Mouse (Mus musculus): ENCODE data around the gene Dock4.

The Dock4 gene

GRCm38 (mm10) chr12:40568971-40569968 lies 123.5 kb downstream of the Dock4 start:
- DNase-seq (ENCODE audit: low spot score) = no peak

- DNase-seq (ENCODE audit: low spot score) = no peak
Measured at GRCm38 (mm10) chr12:40570250-40570649, 124.5 kb downstream of the Dock4 start.

DNA sequence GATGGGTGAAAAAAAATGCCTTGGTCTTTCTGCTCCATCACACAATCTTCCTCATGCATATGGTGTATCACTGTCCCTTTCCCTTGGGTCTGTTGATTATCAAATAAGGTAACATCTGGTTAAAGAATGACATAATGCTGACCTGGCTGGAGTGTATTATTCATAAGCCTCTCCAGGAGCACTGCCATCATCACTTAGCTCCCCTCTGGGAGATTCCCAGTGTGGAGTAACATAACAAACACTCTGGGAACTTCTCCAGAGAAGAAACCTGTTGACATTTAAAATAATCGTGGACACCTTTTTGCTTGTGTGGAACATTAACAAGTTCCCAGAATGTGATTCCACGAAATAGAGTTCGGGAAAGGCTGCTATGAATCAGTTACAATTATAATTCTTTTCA lies 128.3 kb downstream of the Dock4 start:
- DNase-seq (ENCODE audit: low spot score) = no peak

- no peak for DNase-seq (ENCODE audit: low spot score)
Measured at GRCm38 (mm10) chr12:40576749-40577148, 131.0 kb downstream of the Dock4 start.

DNA sequence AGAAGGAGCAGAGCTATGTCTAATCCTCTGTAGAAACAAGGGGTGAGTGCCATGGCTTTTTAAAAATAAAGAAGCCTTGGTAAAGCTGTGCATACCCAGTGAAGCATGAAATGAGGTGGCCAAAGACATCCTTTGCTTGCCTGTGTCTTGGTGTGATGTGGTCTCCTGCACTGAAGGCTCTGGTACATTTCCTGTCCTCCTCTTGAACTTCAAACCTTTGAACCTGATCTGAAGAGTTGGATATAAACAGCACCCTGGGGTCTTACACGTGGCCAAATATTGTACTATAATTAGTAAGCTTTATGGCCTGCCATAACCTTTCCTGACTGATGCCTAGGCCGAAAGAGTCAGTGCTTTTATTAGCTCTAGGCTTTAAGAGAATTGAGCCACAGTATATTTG lies 134.6 kb downstream of the Dock4 start:
- DNase-seq (ENCODE audit: low spot score) = no peak

GRCm38 (mm10) chr12:40581037-40581436 lies 135.3 kb downstream of the Dock4 start:
- no peak for DNase-seq (ENCODE audit: low spot score)

GRCm38 (mm10) chr12:40582059-40582458 lies 136.3 kb downstream of the Dock4 start:
- DNase-seq (ENCODE audit: low spot score) = no peak

- no peak for DNase-seq (ENCODE audit: low spot score)
Measured at GRCm38 (mm10) chr12:40584526-40585289, 139.0 kb downstream of the Dock4 start.

DNA sequence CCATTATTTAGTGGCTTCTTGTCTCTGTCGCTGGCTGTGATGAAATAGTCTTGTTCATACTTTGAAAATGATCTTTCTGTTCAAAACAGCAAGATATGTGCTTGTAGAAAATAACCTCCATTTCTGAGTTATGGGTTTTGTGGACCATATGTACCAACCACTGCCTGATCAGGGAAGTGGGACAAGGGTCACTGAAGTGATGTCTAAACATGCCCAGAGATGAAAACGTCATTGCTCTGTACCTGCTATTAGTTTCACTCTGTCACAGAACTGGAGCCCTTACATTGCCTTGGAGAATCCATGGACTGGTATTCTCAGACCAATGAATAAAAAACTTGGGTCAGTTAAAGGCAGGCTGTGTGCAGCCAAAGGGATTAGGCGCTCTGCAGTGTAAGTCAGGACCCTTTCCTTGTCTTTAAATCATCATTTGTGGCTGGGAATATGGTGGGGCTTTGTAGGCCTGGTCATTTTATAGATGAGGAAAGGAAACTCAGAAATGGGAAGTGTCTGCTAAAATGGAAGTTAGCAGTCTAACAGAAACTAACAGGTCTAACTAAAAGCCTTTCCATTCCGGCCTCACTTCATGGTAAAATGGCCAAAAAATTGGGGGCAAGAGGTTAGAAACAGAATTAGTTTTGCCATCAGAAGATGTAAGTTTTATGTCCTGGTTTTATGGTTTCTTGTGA lies 139.8 kb downstream of the Dock4 start:
- DNase-seq (ENCODE audit: low spot score) = no peak

- no peak for DNase-seq (ENCODE audit: low spot score)
Measured at GRCm38 (mm10) chr12:40594161-40594560, 148.4 kb downstream of the Dock4 start.

DNA sequence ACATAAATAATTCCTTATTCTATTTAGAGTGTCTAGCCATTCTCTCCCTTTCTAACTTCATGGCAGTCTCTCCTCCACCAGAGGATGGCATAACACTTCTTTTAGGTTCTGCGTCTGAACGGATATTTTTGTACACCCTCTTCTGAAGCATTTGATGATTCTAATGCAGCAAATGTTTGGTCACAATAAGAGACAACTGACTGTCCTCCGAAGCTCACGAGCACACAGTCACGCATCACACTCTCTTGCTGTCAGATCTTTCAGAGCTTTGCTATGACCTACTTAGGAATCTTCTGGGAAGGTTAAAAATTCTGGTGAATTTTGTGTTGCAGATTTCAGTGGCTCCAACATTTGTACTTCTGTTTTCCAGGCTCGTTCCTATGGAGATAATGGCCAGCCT lies 149.7 kb downstream of the Dock4 start:
- DNase-seq (ENCODE audit: low spot score) = no peak

DNA sequence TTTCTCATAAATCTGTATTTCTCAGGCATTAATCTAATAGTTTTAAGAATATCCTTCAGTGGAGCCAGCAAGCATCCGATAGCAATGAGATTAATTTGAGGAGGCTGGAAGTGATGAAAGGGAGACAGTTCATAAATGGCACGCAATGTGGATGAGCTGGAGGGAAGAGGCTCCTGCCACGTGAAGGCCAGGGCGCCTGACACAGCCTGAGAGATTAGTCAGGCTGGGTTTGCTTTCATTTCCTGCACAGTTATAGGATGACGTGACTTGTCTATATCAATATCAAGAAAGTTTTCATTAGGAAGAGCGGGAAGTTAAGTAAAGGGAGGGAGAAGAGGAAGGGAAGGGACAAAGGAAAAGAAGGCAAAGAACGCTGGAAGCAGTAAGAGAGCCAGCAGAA lies 150.3 kb downstream of the Dock4 start:
- DNase-seq (ENCODE audit: low spot score) = no peak

GRCm38 (mm10) chr12:40596441-40596840 lies 150.7 kb downstream of the Dock4 start:
- no peak for DNase-seq (ENCODE audit: low spot score)

- no peak for DNase-seq (ENCODE audit: low spot score)
Measured at GRCm38 (mm10) chr12:40599952-40600351, 154.2 kb downstream of the Dock4 start.

- no peak for DNase-seq (ENCODE audit: low spot score)
Measured at GRCm38 (mm10) chr12:40605565-40605964, 159.8 kb downstream of the Dock4 start.

DNA sequence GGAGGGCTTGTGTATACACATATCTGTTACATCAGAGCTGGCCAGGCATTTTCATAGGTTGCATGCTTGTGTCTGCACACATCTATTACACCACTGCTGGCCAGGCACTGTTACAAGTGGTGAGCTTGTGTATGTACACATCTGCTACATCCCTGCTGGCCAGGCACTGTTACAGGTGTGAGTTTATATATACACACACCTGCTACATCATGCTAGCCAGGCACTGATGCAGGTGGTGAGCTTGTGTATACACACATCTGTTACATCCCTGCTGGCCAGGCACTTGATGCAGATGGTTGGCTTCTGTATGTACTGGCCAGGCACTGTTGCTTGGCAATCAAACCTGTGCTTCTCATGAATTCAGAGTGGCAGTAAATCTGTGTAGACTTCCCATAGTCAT lies 177.2 kb downstream of the Dock4 start:
- DNase-seq (ENCODE audit: low spot score) = no peak

DNA sequence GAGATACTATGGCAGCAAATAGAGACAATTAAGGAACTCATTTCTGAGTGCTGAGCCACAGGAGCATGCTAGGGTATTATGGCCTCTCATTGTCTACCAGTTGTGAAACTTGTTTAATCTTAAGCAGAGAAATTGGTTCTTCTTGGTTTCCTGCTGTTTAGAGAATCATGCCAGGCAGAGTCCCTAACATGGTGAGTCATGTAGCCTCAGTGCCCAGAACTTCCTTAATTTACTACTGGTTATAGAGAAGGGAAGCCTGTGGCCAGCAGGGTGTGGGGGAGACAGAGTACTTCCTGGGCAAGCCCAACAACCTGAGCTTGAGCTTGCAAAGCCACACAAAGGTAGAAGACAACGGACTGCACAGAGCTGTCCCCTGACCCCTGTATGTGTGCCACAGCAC lies 180.8 kb downstream of the Dock4 start:
- no peak for DNase-seq (ENCODE audit: low spot score)

GRCm38 (mm10) chr12:40633242-40633641 lies 187.5 kb downstream of the Dock4 start:
- no peak for DNase-seq (ENCODE audit: low spot score)

- no peak for DNase-seq (ENCODE audit: low spot score)
Measured at GRCm38 (mm10) chr12:40634169-40634568, 188.4 kb downstream of the Dock4 start.

- DNase-seq (ENCODE audit: low spot score) = no peak
Measured at GRCm38 (mm10) chr12:40635991-40636390, 190.2 kb downstream of the Dock4 start.

DNA sequence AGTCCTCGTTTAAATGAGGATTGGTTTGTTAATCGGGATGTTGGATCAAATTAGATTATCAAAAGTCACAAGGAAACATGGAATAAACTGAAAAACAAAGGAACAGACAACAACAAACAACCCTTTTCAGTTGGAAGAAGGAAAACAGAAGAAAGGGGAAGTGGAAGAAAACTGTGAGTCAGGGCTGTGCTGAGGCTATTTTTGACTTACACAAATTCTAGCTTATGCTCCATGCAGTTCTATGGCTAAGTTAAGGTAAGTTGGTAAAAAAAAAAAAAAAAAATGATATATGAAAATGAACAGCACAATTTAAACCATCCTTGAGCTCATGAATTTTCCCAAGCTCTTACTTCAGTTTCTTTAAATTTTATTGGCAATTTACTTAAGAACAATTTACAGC lies 191.7 kb downstream of the Dock4 start:
- no peak for DNase-seq (ENCODE audit: low spot score)

DNA sequence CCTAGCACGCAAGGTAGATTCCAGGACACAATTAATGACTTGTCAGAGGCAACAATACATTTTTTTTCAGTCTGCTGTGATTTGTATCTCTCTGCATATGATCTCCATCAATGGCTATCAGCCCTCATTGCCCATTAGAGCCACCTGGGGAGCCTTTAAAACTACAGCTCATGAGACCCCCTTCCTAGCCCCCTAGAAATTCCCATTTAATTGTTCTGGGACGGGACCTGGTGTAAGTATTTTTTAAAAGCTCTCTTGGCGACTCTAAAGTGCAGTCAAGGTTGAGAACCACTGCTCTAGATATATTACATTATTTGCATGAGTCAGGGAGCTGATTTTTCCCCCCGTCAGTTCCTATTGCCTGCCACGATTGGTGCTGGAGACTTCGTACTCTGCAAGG lies 200.1 kb downstream of the Dock4 start:
- no peak for DNase-seq (ENCODE audit: low spot score)
